Mouse (Mus musculus): Measurements from ENCODE around the gene Pttg1ip. TPM values are rescaled to one million over a fixed set of nuclear protein-coding genes. Genes with fewer than 3 reads are reported as not detected.
A peak's percentile ranks its signal among the peaks of the same experiment; 100 is the strongest.

Gene Pttg1ip
- polyA plus RNA-seq, 1 experiment: 132 TPM

DNA sequence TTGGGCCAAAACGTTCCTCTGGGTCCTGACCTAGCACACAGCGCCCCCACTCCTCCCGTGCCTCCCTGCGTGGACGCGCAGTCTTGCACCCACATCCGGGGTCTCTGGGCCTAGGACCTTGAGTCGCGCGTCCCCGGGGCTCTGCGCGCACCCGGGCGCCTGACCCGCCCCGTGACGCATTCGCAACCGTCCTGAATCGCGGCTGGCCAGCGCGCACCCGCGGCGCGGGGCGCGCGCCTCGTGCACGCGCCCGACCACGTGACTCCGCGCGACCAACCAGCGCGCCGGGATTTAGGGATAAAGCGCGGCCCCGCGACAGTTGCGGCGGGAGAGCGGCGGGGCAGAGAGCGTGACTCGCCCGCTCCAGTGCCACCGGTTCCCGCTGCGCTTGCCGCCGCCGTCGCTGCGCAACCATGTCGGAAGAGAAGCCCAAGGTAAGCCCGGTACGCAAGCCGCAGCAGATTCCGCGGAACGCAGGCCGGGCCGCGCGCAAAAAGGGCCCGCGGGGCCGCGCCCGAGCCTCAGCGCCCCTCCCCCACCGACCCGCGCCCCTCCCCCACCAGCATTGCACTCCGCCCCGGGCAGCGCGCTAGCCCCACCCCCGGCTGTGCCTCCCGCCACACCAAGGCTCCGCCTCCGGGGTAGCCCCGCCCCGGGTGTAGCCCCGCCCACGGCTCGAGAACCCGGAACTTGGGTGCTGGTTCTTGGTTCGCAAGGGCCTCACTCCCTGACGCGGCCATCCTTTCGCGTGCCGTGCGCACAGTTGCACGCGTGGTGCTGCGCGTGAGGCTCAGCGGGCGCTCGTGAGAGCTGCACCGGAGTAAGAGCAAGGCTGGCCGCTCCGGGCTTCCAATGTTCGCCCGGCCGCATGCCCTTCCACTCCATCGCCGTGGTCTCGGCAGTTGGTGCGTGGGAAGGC, 24.6 kb downstream of the Pttg1ip start, which contains the start of the genes Sumo3 and Gm49325:
Gene Sumo3 (plus strand): TSS at position 190 of the 919 bp plus-strand sequence.
Gene Gm49325 (plus strand): TSS at position 290 of the 919 bp plus-strand sequence.
- peak; percentile 81 to 93 for DNase-seq (ENCODE audit: extremely low spot score in 1 of 2, low spot score in 1 of 2)

DNA sequence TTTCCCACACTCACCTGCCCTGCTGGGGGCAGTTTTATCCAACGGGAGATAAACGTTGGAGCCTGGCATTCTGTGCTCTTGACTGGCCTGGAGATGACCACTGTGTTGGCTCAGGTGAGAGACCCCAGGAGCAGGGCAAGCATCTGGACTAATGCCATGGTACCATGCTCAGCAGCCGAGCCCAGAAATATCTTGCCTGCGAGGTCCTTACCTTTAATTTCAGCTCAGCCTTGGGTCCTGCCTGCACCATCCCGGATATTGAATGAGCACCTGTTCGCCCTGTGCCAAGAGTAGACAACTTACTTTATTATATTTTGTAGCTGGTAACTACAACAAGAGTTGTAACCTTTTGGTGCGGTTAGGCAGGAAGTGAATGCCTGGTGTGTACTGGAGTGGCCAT, 25.3 kb downstream of the Pttg1ip start:
- no peak for DNase-seq (ENCODE audit: extremely low spot score in 1 of 2, low spot score in 1 of 2)

DNA sequence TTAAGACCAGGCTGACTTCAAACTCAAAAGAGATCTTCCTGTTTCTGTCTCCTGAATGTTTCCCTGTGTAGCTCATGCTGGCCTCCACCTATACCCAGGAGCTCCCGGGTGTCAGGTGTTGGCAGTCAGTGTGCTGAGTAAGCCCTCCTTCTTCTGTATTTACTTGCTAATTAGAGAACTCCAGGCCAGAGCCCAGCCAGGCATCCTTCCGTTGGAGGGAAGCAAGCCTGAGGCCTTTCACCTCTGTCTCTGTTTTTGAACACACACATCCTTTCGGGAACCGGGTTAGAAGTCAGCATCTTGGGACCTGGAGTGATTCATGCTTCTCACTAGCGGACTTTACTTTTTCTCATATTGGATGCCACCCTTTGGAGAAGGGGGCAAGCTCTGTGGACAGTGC, 25.9 kb downstream of the Pttg1ip start:
- DNase-seq (ENCODE audit: extremely low spot score in 1 of 2, low spot score in 1 of 2): no peak

DNA sequence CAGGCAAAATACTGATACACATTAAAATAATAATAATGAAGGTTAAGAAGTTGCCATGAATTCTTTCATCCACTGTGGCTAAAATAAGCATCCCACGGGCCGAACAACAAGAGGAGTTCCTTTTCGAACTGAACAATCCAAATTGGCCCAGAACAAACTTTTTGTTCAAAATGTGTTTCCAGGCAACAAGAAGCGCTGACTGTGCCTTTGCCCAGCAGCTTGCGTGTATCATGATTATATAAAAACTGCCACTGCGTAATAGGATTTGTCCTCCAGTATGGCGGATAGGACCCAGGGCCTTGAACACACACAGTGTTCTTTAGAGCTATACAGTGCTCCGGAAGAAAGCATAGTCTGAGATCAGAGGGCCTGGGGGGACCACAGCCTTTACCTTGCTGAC, 27.1 kb downstream of the Pttg1ip start:
- DNase-seq (ENCODE audit: extremely low spot score in 1 of 2, low spot score in 1 of 2): no peak

DNA sequence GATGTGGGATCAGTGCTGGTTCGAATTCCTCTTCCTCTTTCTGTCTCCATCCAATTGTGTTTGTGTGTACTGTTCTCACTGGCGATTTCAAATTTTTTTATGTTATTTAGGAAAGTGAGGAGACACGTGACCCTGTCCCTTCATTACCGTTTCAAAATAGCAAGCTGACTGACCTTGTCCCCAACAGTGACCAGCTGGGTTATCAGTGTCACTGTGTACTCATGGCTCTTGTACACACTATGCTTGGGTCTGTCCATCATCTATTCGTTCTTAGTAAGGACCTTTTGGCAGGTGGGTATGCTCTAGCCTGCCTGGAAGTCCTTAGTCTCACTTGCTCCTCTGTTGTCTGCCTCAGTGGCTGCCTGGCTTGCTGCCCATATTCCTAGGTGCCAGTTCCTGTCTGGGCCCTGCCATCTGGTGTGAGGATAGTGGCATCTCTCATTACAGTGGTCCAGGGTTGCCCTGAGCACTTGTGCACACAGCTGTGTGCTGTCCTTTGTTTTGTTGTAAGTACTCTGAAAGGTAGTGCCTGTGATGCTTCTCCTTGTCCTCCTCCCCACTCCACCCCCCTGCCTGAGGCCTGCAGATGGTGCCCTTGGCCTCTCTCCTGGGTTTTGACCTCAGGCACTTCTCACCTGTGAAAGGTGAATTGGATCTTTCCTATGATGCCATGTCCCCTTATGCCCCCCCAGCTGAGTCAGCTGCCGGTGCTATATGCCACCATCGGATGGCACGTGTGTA, 28.9 kb downstream of the Pttg1ip start:
- DNase-seq (ENCODE audit: extremely low spot score in 1 of 2, low spot score in 1 of 2): no peak

DNA sequence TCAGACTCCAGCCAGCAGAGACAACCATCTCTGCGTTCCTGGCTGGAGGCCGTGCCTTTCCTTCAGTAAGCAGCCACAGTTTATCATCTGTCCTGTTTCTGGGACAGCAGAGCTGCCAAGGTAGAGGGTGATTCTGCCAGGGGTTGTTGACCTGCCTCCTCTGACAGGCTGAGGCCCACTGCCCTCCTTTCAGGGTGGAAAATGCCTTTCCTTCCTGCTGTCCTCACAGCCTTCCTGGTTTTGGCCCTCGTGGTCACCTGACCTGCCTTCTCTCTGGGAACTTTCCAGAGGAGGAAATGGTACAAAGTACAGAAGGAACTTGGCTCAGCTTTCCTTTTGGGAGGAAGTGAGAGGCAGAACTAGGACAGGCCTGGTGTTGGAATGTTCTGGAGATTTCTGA, 31.9 kb downstream of the Pttg1ip start:
- DNase-seq (ENCODE audit: extremely low spot score in 1 of 2, low spot score in 1 of 2): no peak

DNA sequence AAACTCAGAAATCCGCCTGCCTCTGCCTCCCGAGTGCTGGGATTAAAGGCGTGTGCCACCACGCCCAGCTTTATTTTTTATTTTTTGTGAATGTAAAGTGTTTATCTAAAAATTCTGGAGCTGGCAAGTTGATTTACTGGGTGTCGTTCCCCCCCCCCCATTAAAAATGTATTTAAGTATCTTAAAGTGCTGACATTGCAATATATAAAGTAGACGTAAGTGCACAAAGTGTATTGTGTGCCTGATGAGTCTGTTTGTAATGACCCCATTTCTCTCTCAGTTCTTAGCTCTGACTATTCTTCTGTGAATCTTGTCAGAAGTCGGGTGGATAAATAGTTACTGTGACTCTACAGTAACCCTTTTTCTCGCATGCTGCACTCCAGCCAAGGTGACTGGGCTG, 34.1 kb downstream of the Pttg1ip start:
- DNase-seq (ENCODE audit: extremely low spot score in 1 of 2, low spot score in 1 of 2): no peak

DNA sequence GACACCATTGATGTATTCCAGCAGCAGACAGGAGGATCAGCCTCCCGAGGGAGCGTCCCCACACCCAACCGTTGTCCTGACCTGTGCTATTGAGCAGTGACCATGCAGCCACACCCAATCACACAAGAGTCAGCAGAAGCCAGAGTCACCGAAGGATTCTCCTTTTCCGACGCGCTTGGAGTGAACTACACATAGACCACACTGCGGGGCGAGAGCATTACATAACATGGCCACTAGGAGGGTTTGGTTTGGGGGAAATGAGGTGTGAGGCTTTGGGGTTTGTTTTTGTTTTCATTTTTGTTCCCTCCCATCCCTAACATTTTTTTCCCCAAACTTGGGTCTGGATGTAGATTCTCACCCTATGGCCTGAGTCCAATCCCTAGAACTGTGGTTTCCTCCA, 34.6 kb downstream of the Pttg1ip start:
- no peak for DNase-seq (ENCODE audit: extremely low spot score in 1 of 2, low spot score in 1 of 2)

DNA sequence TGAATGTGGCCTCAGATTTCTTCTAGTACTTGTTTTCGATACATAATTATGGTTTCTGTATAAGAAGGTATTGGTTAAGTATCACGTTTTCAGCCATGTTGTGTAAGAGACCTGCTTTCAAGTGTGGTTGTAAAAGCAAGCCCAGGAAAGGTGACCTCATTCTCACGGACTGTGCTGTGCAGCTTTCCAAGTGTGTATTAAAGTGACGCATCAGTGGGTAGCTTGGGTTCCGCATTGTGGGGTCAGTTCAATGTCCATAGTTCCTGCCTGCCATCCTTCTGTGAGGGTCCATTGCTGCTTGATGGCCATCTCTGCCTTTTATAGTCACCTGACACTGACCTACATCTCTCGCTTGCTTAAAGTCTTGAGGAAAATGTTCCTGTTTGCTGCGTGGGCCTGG, 35.4 kb downstream of the Pttg1ip start:
- DNase-seq (ENCODE audit: extremely low spot score in 1 of 2, low spot score in 1 of 2): no peak

DNA sequence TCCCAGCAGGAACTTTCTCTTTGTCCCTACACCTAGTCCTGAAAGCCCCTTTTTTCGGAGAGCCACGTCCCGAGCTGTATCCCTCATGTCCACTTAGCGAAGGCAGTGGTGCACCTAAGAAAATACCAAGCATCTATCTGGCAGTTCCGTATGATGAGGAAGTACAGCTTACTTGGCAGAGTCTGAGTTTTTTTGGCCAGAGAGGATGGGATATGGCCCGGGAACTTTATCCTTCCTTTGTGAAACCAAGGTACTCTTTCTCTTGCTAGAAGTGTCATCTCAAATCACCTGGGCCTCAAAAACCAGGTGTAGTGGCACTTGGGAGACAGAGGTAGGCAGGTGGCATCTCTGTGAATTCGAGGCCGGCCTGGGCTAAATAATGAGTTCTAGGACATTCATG, 40.0 kb downstream of the Pttg1ip start:
- DNase-seq (ENCODE audit: extremely low spot score in 1 of 2, low spot score in 1 of 2): no peak

DNA sequence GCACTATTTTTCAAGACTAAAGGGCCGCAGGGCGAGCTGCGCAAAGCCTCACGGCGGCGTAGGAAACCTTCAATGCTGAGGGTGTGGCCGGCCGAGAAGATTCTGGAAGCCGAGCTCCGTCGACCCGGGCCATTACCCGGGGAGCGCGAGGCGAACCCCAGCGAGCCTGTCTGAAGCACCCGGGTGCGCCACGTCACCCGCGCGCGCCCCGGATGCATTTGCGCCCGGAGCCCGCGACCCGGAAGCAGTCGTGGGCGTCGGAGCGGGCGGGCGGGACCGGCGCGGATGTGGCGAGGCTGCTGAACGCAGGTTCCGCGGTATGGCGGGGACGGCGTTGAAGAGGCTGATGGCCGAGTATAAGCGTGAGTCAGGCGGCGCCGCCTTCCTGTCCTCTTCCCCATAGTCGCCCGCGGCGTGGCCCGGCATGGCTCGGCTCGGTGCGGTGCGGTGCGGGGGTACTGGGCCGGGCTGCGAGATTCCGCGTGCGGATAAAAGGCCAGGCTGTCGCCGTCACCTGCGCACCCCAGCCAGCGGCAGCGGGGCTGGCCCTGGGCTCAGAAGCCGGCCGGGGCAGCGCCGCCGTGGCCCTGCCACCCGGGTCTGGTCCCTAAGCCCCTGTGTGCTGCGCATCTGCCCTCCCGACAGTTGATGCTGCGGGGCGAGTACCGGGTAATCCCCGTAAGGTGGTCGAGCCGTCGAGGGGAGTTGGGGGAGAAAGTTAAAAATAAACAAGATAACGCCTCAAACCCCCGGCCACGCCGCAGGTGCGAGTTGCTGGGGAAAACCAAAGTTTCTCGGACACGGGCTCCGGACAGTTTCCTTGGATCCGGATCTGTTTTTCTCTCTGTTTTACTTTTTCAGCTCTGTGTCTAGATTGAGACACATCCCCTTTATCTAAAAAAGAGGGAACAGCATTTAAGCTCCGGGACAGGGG, 40.8 kb downstream of the Pttg1ip start, which contains the start of gene Ube2g2:
Gene Ube2g2 (plus strand): TSS at position 221 of the 934 bp plus-strand sequence.
- DNase-seq (ENCODE audit: extremely low spot score in 1 of 2, low spot score in 1 of 2): peak; percentile 66 to 91

DNA sequence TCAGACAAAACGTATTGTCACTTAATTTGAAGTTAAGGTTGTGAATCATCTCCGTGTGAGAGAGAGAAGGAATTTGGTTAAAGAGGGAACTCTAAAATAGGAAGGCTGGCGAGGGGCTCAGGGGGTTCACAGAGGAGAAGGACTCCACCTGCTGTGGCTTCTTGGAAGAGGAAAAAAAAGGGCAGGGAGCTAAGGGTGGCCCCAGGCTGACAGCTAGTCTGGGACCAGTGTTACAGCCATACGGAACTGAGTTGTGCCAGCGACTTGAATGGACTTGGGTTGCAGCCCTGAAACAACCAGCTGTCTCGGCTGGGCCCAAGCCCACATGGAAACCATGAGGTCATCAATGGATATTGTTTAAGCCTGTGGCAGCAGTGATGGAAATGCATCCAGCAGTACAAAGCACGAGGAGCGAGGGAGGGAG, 41.6 kb downstream of the Pttg1ip start:
- DNase-seq (ENCODE audit: extremely low spot score in 1 of 2, low spot score in 1 of 2): no peak

DNA sequence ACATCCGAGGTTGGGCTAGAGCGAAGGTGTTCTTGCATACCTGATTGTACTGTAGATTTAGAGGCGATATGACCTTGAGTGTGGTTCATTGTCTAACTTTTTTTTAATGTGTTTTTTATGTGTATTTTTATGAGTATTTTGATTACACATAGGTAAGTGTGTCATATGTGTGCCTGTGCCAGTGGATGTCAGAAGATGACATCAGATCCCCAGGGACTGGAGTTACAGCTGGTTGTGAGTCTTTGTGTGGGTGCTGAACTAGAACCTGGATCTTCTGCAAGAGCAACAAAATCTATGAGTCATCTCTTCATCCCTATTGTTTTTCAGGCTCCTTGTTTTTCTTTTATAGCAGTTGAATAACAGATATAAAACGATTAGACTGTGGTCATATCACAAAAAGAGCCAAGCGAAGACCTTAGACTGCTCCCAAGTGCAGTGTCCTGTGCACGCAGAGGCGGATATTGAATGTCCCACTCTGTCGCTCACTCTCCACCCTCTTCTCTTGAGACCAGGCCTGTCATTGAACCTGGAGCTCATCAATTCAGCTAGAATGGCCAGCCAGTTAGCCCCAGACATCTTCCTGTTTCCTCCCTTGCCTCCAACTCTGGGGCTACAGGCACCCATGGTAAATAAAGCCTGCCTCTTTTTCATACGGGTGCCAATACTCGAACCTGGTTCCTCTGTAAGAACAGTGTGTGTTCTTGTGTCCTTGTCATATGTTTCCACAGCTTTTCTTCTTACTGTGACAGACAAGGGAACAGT, 42.3 kb downstream of the Pttg1ip start:
- DNase-seq (ENCODE audit: extremely low spot score in 1 of 2, low spot score in 1 of 2): no peak

DNA sequence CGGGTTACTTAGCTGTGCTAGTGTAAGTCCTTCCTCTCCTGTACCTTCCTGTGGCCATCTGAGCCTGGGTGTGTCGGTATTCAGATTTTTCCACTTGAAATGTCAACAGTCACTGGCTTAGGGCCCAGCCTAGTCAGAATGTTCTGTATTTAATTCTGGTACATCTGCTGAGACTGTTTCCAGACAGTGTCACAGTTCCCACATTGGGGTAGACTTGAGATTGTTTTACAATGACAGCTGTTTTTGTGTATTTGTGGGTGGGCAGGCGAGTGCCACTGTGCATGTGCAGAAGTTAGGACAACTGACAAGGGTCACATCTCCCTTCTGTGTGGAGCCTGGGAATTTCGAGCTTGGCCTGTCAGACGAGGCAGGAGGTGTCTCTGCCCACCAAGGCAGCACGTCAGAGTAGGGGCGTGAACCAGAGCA, 43.1 kb downstream of the Pttg1ip start:
- DNase-seq (ENCODE audit: extremely low spot score in 1 of 2, low spot score in 1 of 2): peak; percentile 48 to 70

DNA sequence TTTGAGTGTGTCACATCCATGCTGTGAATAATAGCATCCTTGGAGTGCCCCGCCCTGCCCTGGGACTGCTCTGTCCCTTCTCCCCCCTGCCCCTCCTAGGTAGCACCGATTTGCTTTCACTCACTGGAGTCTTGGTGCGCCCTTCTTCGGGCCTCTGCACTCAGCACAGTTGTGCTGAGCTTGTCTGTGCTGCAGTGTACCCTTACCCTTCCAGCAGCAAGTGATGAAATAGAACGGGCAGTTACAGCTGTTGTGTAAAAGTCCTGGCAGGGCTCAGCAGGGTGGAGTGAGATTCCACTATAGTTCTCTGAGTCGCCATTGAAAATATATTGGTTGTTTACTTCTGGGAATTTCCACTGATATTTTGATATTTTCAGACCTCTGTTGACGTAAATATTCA, 44.5 kb downstream of the Pttg1ip start:
- DNase-seq (ENCODE audit: extremely low spot score in 1 of 2, low spot score in 1 of 2): no peak

DNA sequence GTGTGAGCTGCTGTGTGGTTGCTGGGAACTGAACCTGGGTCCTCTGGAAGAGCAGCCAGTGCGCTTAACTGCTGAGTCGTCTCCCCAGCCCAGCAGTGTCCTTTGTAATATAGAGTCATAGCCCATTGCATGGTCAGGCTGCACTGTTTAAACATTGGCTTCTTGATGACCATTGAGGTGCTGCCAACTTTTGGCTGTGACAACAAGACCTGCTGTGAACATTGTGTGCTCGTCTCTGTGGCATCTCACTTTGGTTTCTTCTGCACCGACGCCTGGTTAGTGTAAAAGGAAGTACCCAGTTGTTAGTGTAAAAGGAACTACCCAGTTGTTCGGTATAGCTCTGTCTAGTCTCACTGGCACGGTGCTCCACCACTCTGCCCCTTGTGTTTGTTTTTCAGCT, 45.1 kb downstream of the Pttg1ip start:
- no peak for DNase-seq (ENCODE audit: extremely low spot score in 1 of 2, low spot score in 1 of 2)

DNA sequence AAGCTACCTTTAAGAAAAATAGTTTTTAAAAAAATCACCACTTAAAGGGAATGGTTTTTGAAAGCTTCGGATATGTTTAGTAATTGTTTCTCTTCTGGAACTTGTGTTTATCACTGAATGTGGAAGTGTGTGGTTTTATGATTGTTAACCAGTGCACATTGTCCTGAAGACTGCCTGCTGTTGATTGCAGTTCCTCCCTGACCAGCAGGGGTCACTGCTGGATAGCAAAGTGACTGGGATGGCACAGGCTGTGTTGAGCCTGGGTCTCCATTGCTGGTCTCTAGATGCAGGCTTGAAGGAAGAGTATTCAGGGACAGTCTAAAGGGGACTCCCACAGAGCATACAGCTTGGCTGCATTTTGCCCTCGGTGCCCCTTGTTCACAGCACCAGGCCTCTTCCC, 46.0 kb downstream of the Pttg1ip start:
- DNase-seq (ENCODE audit: extremely low spot score in 1 of 2, low spot score in 1 of 2): peak in 1 of 2 experiments; percentile 89

DNA sequence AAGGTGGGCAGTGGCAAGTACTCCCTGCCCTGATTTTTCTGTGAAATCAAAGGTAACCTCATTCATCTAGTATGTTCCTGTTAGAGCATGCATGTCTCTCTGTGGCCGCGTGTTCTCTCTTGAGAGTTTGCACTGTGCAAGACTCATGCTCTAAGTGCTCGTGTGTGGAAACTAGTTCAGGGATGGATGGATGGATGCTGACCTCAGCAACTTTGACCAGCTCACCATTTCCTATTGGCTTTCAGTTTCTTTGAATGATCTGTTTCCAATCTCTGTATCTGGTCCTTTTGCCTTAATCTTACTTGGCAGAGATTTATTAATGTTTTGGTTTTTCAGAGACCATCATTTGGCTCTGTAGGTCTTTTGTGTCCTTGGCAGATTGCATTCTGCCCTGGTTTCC, 47.6 kb downstream of the Pttg1ip start:
- DNase-seq (ENCODE audit: extremely low spot score in 1 of 2, low spot score in 1 of 2): no peak

DNA sequence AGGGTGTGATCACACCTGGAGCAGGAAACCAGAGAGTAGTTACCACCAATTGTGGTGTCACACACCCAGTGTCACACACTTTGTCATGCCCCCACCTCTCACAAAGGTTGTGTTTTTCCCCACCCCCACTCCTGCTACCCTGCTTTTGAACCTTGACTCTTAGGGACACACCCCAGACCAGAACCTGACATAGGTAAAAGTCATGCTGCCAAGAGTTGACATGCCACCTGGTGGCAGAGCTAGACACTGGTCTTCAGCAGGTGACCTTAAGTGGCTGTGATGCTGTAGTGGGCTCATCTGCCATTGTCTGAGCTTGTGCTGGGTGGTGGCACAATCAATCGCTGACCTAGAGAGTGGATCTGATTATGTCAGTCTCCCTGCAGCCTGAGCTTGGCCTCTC, 48.5 kb downstream of the Pttg1ip start:
- no peak for DNase-seq (ENCODE audit: extremely low spot score in 1 of 2, low spot score in 1 of 2)

DNA sequence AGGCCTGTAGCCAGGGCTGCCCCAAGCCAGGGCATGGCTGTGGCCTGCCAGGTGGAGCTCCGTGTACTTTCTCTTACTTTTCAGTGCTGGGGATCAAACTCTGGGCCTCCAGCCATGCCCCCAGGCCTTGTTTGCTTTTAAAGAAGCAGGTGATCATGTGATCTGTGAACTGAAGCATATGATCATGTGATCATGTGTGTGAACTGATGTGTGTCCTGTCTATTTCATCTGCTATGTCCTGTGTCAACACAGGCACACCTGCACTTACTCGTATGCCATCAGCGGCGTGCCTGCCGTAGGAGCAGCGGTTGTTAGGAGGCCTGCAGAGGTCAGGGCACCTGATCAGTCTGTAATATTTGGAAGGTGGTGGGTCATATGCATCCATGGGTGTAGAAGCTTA, 52.5 kb downstream of the Pttg1ip start:
- no peak for DNase-seq (ENCODE audit: extremely low spot score in 1 of 2, low spot score in 1 of 2)
